Mouse (Mus musculus) kidney, postnatal 0 days (tissue): ENCODE measurements at regions not wholly inside any gene's neighbourhood (a gene's known extent, or its start where the extent isn't known, plus 50 kb on each side); places are given as distances from the start of the nearest gene placed in this dataset.

Experiments
- ATAC-seq: fragments of 200-750 bp; cut with Nextera tagmentation; replicated peaks from 2 replicates; pipeline ENCODE4 v1.8.0; 2017; ENCODE audit warnings: low read depth, moderate number of reproducible peaks, moderate TSS enrichment, moderate library complexity; ENCODE audit not compliant: low FRiP score
- DNase-seq: peaks from one replicate; pipeline ENCODE4 v3.0.0-alpha.2; 2016; ENCODE audit warnings: low spot score
- H3K27ac ChIP-seq: fragments of 300-500 bp; sonication (generic); 2 replicates; pipeline ENCODE4 v1.5.1; 2014; ENCODE audit warnings: mild to moderate bottlenecking
- H3K27me3 ChIP-seq: fragments of 300-500 bp; sonication (generic); 2 replicates; pipeline ENCODE4 v1.6.1; 2014; ENCODE audit warnings: low read length, mixed read lengths; ENCODE audit not compliant: insufficient read depth
- H3K36me3 ChIP-seq: fragments of 300-500 bp; sonication (generic); 2 replicates; pipeline ENCODE4 v1.6.1; 2014; ENCODE audit warnings: low read length, mixed read lengths; ENCODE audit not compliant: insufficient read depth
- H3K4me1 ChIP-seq: fragments of 300-500 bp; sonication (generic); replicated peaks from 2 replicates; pipeline ENCODE4 v1.6.1; 2014; ENCODE audit warnings: antibody characterized with exemption, low read length, mixed read lengths; ENCODE audit not compliant: insufficient read depth
- H3K4me2 ChIP-seq: fragments of 300-500 bp; sonication (generic); 2 replicates; pipeline ENCODE4 v1.6.1; 2014; ENCODE audit warnings: mild to moderate bottlenecking, low read length, moderate library complexity, mixed read lengths
- H3K4me3 ChIP-seq: fragments of 300-500 bp; sonication (generic); replicated peaks from 2 replicates; pipeline ENCODE4 v1.5.1; 2014; ENCODE audit warnings: low read depth, low read length
- H3K9ac ChIP-seq: fragments of 300-500 bp; sonication (generic); 2 replicates; pipeline ENCODE4 v1.6.1; 2014; ENCODE audit warnings: low read depth, low read length
- H3K9me3 ChIP-seq: fragments of 300-500 bp; sonication (generic); replicated peaks from 2 replicates; pipeline ENCODE4 v1.6.1; 2016; ENCODE audit warnings: low read length, inconsistent platforms, mixed read lengths
- CTCF ChIP-seq: IDR thresholded peaks from 2 replicates; pipeline ENCODE4 v1.5.1; 2016; ENCODE audit warnings: antibody characterized with exemption, low read depth, mild to moderate bottlenecking, moderate library complexity
- WGBS: fragments of 180-500 bp; shearing (Covaris S2); extraction: QIAGEN DNeasy Blood & Tissue Kit; methylation state at CpG from one replicate; pipeline ENCODE4 v1.1.7; 2014; 5-methylcytosine and 5-hydroxymethylcytosine counted together

GRCm38 (mm10) chr17:4494392-4494791 is 499.7 kb upstream of the Arid1b start:
- H3K4me1 ChIP-seq = peaks cover 11% of the 10 kb centered on the region
- H3K4me3 ChIP-seq = no peak overlapping the region
- H3K27me3 ChIP-seq = no peaks in the 10 kb centered on the region
- no peak for TF ChIP-seq CTCF
- no peak overlapping the region for H3K27ac ChIP-seq
- H3K9ac ChIP-seq = no peak overlapping the region
- H3K36me3 ChIP-seq = no peaks in the 10 kb centered on the region
- WGBS = 94% methylated on average over 2 of the region's 2 CpGs
- ATAC-seq = no peak
- DNase-seq = no peak
- no peaks in the 10 kb centered on the region for H3K9me3 ChIP-seq
- H3K4me2 ChIP-seq = no peak overlapping the region

DNA sequence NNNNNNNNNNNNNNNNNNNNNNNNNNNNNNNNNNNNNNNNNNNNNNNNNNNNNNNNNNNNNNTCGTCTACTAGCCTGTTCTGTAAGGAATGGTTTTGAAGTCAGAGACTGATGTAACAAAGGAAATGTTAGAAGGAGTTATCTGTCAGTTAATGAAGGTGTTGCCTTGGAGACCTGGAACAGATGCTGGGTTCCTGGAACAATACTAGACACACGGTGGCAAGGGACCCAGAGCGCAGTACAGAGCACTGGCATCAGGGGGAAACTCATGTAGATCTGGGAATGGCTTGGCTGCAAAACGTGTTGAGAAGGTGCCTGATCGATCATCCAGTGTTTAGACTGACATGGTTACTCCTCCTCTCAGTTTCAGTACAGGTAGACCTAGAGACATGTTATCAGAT is 493.6 kb upstream of the Arid1b start:
- 77% methylated on average over 5 of the region's 5 CpGs for WGBS
- TF ChIP-seq CTCF = no peak
- no peaks in the 10 kb centered on the region for H3K27me3 ChIP-seq
- no peak for DNase-seq
- H3K27ac ChIP-seq = no peak overlapping the region
- H3K36me3 ChIP-seq = no peaks in the 10 kb centered on the region
- H3K9ac ChIP-seq = no peak overlapping the region
- ATAC-seq = no peak
- no peaks in the 10 kb centered on the region for H3K9me3 ChIP-seq
- no peak overlapping the region for H3K4me2 ChIP-seq
- peaks cover 11% of the 10 kb centered on the region for H3K4me1 ChIP-seq
- no peak overlapping the region for H3K4me3 ChIP-seq

DNA sequence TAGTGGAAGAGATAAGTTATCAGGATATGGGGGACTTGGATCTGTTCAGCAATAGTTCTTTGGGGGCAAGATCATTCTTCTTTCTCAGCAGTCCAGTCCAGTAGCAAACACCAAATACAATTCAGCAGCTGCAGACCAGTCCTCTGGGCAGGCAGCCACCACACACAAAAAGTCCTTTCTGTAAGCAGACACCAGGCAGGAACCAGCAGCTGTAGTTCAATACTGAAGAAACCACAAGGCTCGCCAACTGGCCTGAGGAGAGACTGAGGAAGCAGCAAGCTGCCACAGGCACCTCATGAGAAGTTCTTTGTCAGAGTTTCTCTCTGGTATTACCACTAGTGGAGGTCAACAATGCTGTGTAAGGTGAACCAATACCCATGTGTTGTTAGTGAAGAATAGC is 493.1 kb upstream of the Arid1b start:
- ATAC-seq (no peak), DNase-seq (no peak)
- H3K9ac ChIP-seq = no peak overlapping the region
- no peak overlapping the region for H3K4me2 ChIP-seq
- no peak overlapping the region for H3K4me3 ChIP-seq
- no peaks in the 10 kb centered on the region for H3K36me3 ChIP-seq
- H3K27me3 ChIP-seq = no peaks in the 10 kb centered on the region
- no peak for TF ChIP-seq CTCF
- 77% methylated on average over 1 of the region's 1 CpGs for WGBS
- no peaks in the 10 kb centered on the region for H3K9me3 ChIP-seq
- H3K27ac ChIP-seq = no peak overlapping the region
- H3K4me1 ChIP-seq = peaks cover 11% of the 10 kb centered on the region

GRCm38 (mm10) chr17:4504951-4505350 is 489.2 kb upstream of the Arid1b start:
- no peak for DNase-seq
- no peak for TF ChIP-seq CTCF
- no peaks in the 10 kb centered on the region for H3K36me3 ChIP-seq
- no peak for ATAC-seq
- H3K4me3 ChIP-seq = no peak overlapping the region
- H3K9me3 ChIP-seq = no peaks in the 10 kb centered on the region
- H3K27ac ChIP-seq = no peak overlapping the region
- no peak overlapping the region for H3K9ac ChIP-seq
- no peak overlapping the region for H3K4me2 ChIP-seq
- no peaks in the 10 kb centered on the region for H3K4me1 ChIP-seq
- 54% methylated on average over 6 of the region's 6 CpGs for WGBS
- H3K27me3 ChIP-seq = no peaks in the 10 kb centered on the region

DNA sequence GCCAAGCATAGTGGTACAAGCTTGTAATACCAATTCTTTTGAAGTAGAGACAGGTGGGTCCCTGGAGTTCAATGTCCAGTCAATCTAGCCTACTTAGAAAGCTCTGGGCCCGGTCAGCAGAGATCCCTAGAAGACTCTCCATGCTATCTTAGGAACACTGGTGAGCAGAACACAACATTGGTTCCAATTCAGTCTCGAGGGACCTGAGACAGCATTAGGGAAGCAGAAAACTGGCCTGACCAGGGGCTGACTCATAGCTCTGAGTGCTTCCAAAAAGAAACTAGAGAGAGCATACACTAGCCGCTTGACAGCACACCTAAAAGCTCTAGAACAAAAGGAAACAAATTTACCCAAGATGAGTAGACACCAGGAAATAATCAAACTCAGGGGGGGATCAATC is 484.6 kb upstream of the Arid1b start:
- H3K9me3 ChIP-seq = no peaks in the 10 kb centered on the region
- DNase-seq = no peak
- ATAC-seq = no peak
- no peaks in the 10 kb centered on the region for H3K27me3 ChIP-seq
- no peak for TF ChIP-seq CTCF
- H3K27ac ChIP-seq = no peak overlapping the region
- H3K36me3 ChIP-seq = no peaks in the 10 kb centered on the region
- no peaks in the 10 kb centered on the region for H3K4me1 ChIP-seq
- 83% methylated on average over 3 of the region's 3 CpGs for WGBS
- no peak overlapping the region for H3K9ac ChIP-seq
- no peak overlapping the region for H3K4me2 ChIP-seq
- no peak overlapping the region for H3K4me3 ChIP-seq

DNA sequence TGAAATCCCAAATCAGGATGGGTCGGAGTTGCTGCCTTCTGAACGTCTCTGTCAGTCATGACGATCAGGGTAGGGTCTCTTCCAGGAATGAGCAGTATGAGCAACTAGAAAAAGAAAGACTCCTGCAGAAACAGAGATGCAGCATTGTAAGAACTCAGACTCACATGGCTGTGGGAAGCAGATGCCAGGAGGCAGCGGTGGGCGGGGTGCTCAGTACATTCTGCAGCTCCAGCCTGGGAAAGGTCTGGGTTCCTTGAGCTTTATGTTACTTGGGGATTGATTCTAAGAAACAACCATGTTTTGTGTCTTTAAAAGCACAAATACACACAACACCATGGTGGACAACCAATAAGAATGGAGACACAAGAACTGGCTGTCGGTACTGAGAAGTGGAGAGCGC is 478.0 kb upstream of the Arid1b start:
- Histone ChIP-seq H3K9ac (no peak overlapping the region), H3K9me3 (no peaks in the 10 kb centered on the region), H3K4me1 (no peaks in the 10 kb centered on the region), H3K4me2 (no peak overlapping the region), H3K36me3 (no peaks in the 10 kb centered on the region), H3K4me3 (no peak overlapping the region), H3K27me3 (no peaks in the 10 kb centered on the region), H3K27ac (no peak overlapping the region)
- DNase-seq (no peak), ATAC-seq (no peak)
- WGBS = 86% methylated on average over 7 of the region's 7 CpGs
- no peak for TF ChIP-seq CTCF

DNA sequence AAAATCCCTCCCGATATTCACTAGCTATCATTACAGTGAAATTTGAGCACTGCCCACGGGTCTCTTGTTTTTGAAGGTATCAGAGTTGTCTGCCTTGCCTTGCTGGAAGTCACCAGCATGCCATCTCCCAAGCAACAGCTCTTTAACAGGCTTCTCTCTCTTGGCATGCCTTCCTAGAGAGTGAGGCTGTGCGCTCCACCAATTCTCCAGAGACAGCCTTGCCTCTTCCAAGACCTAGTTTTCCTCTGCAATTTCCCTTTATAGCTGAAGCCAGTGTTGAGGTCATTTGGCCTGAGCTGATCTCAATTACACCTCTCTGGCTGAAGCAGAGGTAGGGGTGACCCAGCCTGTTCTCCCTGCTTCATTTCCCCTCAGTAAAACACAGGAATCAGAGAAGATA is 477.3 kb upstream of the Arid1b start:
- DNase-seq (no peak), ATAC-seq (no peak)
- no peaks in the 10 kb centered on the region for H3K27me3 ChIP-seq
- H3K27ac ChIP-seq = no peak overlapping the region
- no peak overlapping the region for H3K9ac ChIP-seq
- no peaks in the 10 kb centered on the region for H3K4me1 ChIP-seq
- WGBS = 23% methylated on average over 3 of the region's 3 CpGs
- H3K36me3 ChIP-seq = no peaks in the 10 kb centered on the region
- H3K4me3 ChIP-seq = no peak overlapping the region
- H3K9me3 ChIP-seq = no peaks in the 10 kb centered on the region
- no peak for TF ChIP-seq CTCF
- no peak overlapping the region for H3K4me2 ChIP-seq
